Mouse (Mus musculus) forebrain, embryonic 14.5 days (tissue): Measurements from ENCODE around the gene Zfp449. TPM values are rescaled to one million over a fixed set of nuclear protein-coding genes. Genes with fewer than 3 reads are reported as not detected.
A peak's percentile ranks its signal among the peaks of the same experiment; 100 is the strongest.
"Not testable (repeated sequence)": the region's sequence is repeated elsewhere in the genome, so short reads cannot be mapped to it uniquely, and the experiment has no call there.

Experiments
- ATAC-seq: fragments of 200-750 bp; cut with Nextera tagmentation; 2 replicates; pipeline ENCODE4 v1.8.0; 2017; ENCODE audit warnings: mild to moderate bottlenecking, moderate library complexity
- DNase-seq: peaks from one replicate; pipeline ENCODE4 v3.0.0-alpha.2; 2015; ENCODE audit warnings: low spot score
- H3K27ac ChIP-seq: fragments of 300-500 bp; sonication (generic); 2 replicates; pipeline ENCODE4 v1.5.1; 2014; ENCODE audit warnings: low read depth, mild to moderate bottlenecking, control low read depth, low read length, moderate library complexity
- H3K27me3 ChIP-seq: fragments of 300-500 bp; sonication (generic); replicated peaks from 2 replicates; pipeline ENCODE4 v1.6.1; 2014; ENCODE audit warnings: low read length, control low read depth, mixed read lengths; ENCODE audit not compliant: control insufficient read depth, insufficient read depth
- H3K36me3 ChIP-seq: fragments of 300-500 bp; sonication (generic); 2 replicates; pipeline ENCODE4 v1.6.1; 2014; ENCODE audit warnings: low read length, control low read depth; ENCODE audit not compliant: control insufficient read depth, insufficient read depth
- H3K4me1 ChIP-seq: fragments of 300-500 bp; sonication (generic); 2 replicates; pipeline ENCODE4 v1.6.1; 2014; ENCODE audit warnings: antibody characterized with exemption, low read length, control low read depth; ENCODE audit not compliant: control insufficient read depth, insufficient read depth
- H3K4me2 ChIP-seq: fragments of 300-500 bp; sonication (generic); 2 replicates; pipeline ENCODE4 v1.6.1; 2014; ENCODE audit warnings: mild to moderate bottlenecking, control low read depth, low read length
- H3K4me3 ChIP-seq: fragments of 300-500 bp; sonication (generic); 2 replicates; pipeline ENCODE4 v1.5.1; 2014; ENCODE audit warnings: low read depth, low read length, control low read depth
- H3K9ac ChIP-seq: fragments of 300-500 bp; sonication (generic); 2 replicates; pipeline ENCODE4 v1.6.1; 2014; ENCODE audit warnings: mild to moderate bottlenecking, low read length, control low read depth, moderate library complexity
- H3K9me3 ChIP-seq: fragments of 300-500 bp; sonication (generic); replicated peaks from 2 replicates; pipeline ENCODE4 v1.6.1; 2016; ENCODE audit warnings: low read length, control low read depth, mixed read lengths; ENCODE audit not compliant: control insufficient read depth
- WGBS: fragments of 180-500 bp; shearing (Covaris S2); extraction: QIAGEN DNeasy Blood & Tissue Kit; methylation state at CpG from one replicate; pipeline ENCODE4 v1.1.7; 2014; 5-methylcytosine and 5-hydroxymethylcytosine counted together
- polyA plus RNA-seq: library from polyadenylated mRNA; unstranded; fragments of >200 nt; fragmentation: Nextera tagmentation; extraction: Ambion mirVana; gene quantifications from 2 replicates; pipeline ENCODE4 v1.2.1, GENCODE M21; 2014

Gene Zfp449
- polyA plus RNA-seq, 1 experiment from 2014 or later, result 3.6 TPM

GRCm38 (mm10) chrX:56374431-56375128 is 28.4 kb downstream of the Zfp449 start, which contains the start of gene Smim10l2a:
Gene Smim10l2a (plus strand): TSS chrX:56374586.
- H3K4me1 ChIP-seq, H3K9me3 ChIP-seq, H3K36me3 ChIP-seq, H3K27ac ChIP-seq, H3K27me3 ChIP-seq: not testable (repeated sequence)
- WGBS, result 29% methylated on average over 54 of the region's 56 CpGs
- peak; percentile 93 for ATAC-seq
- Histone ChIP-seq H3K9ac (peak within 1 kb of the TSS; percentile 55), H3K4me2 (peak within 1 kb of the TSS; percentile 53), H3K4me3 (peak within 1 kb of the TSS; percentile 40)
- DNase-seq, result peak; percentile 36

DNA sequence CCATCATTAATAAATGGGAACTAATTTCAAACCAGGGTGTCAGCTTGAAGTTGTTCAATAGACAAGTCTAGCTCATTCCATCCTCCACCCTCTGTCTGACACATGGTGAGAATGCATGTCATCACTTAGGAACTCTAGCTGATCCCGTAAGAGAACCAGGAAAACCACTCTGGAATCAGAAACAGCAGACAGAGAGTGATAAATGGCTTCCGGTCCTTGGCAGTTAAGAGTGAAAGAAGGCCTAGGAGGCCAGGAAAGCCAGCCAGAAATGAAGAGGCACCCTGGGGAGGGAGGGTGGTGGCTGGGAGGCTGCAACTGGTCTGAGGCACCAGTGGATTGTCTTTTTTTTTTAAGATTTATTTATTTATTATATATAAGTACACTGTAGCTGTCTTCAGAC is 34.7 kb downstream of the Zfp449 start:
- WGBS, result 86% methylated on average over 2 of the region's 2 CpGs
- H3K9me3 ChIP-seq, result no peaks in the 10 kb centered on the region
- no peak overlapping the region for H3K4me2 ChIP-seq
- no peak for DNase-seq
- no peak overlapping the region for H3K27ac ChIP-seq
- H3K4me1 ChIP-seq, result no peaks in the 10 kb centered on the region
- H3K36me3 ChIP-seq, result no peaks in the 10 kb centered on the region
- no peak overlapping the region for H3K4me3 ChIP-seq
- no peak overlapping the region for H3K9ac ChIP-seq
- ATAC-seq, result no peak
- H3K27me3 ChIP-seq, result no peaks in the 10 kb centered on the region

DNA sequence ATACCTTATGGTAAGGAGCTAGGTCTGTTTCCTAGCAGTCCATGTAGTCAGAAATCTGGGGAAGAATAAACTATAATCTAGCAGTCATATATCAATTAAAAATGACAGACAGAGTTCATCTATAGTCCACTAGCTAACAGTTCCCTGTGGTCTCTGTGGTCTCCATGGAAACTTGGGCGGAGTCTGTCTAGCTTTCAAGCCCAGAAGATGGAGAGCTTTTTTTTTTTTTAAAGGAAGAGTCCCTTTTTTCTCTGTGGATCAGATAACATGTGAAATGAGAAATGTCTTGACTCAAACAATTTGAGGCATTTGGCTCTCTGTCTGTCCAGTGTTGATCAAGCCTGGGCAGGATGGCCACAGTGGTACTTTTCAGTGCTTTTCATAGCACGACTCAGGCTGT is 37.9 kb downstream of the Zfp449 start:
- DNase-seq, result peak; percentile 16
- Histone ChIP-seq H3K4me2 (no peak overlapping the region), H3K9me3 (no peaks in the 10 kb centered on the region), H3K4me1 (no peaks in the 10 kb centered on the region), H3K4me3 (no peak overlapping the region), H3K9ac (no peak overlapping the region), H3K36me3 (no peaks in the 10 kb centered on the region), H3K27me3 (no peaks in the 10 kb centered on the region), H3K27ac (no peak overlapping the region)
- WGBS, result 87% methylated on average over 2 of the region's 2 CpGs
- ATAC-seq, result no peak

DNA sequence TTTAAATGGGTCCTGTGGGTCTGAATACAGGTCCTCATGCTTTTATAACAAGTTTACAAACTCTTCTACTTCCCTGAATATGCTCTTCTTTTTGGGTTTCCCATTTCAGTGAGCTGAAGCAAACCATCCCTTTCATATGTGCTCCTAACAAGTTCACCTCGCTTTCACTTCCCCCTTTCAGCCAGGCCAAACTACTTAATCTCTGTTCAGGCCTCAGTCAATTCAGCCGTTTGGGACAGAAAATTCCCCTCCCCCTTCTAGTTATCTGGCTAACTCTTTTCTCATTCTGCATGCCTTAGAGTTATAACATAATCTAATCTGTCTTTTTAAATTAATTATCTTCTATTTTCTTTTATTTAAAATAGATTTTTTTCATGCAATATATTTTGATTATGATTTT is 58.4 kb downstream of the Zfp449 start:
- Histone ChIP-seq H3K27ac (no peak overlapping the region), H3K4me2 (no peak overlapping the region), H3K4me3 (no peak overlapping the region), H3K27me3 (no peaks in the 10 kb centered on the region), H3K9me3 (no peaks in the 10 kb centered on the region), H3K4me1 (no peaks in the 10 kb centered on the region), H3K9ac (no peak overlapping the region), H3K36me3 (no peaks in the 10 kb centered on the region)
- ATAC-seq, result no peak
- WGBS, result 24% methylated on average over 2 of the region's 2 CpGs
- no peak for DNase-seq

GRCm38 (mm10) chrX:56405482-56405881 is 59.3 kb downstream of the Zfp449 start:
- ATAC-seq (no peak), DNase-seq (no peak)
- Histone ChIP-seq H3K9ac (no peak overlapping the region), H3K4me1 (no peaks in the 10 kb centered on the region), H3K9me3 (no peaks in the 10 kb centered on the region), H3K36me3 (no peaks in the 10 kb centered on the region), H3K4me2 (no peak overlapping the region), H3K27ac (no peak overlapping the region), H3K4me3 (no peak overlapping the region), H3K27me3 (no peaks in the 10 kb centered on the region)
- 62% methylated on average over 1 of the region's 1 CpGs for WGBS

DNA sequence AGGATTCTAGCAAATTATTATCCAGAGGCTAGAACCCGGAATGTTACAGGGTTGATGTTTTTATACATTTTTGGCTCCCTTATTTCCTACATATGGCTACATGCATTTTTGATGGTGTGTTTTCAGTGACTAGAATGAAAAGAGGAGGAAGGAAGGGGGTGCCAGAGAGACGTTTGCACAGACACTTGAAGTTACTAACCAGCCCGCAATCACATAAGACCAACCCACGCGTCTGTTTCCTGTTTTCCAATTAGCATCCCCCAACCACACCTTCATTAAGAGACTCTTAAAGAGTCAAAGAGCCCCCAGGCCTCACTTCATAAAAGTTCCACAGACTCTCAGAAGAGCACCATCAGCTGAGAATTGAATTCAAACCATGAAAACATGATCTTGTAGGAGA is 59.9 kb downstream of the Zfp449 start:
- no peak for ATAC-seq
- Histone ChIP-seq H3K9ac (no peak overlapping the region), H3K27ac (no peak overlapping the region), H3K36me3 (no peaks in the 10 kb centered on the region), H3K4me3 (no peak overlapping the region), H3K4me2 (no peak overlapping the region), H3K4me1 (no peaks in the 10 kb centered on the region), H3K27me3 (no peaks in the 10 kb centered on the region), H3K9me3 (no peaks in the 10 kb centered on the region)
- DNase-seq, result no peak
- WGBS, result 43% methylated on average over 5 of the region's 5 CpGs

Other genes starting within 250 kb of the Zfp449 start
- 0.31 and 0.39 TPM in 2 replicates for gene 3830403N18Rik, start 209.8 kb upstream of the Zfp449 start, polyA plus RNA-seq
- not detected in 2 replicates for gene Gm773, start 133.5 kb upstream of the Zfp449 start, polyA plus RNA-seq
- 9.7 and 12.9 TPM in 2 replicates for gene Smim10l2a, start 28.2 kb downstream of the Zfp449 start, polyA plus RNA-seq
- 2.3 and 3.1 TPM in 2 replicates for gene Gm2174, start 101.6 kb downstream of the Zfp449 start, polyA plus RNA-seq
- 16.3 and 17.1 TPM in 2 replicates for gene Ints6l, start 108.5 kb downstream of the Zfp449 start, polyA plus RNA-seq
- not detected in 2 replicates for gene Gm10477, start 178.3 kb downstream of the Zfp449 start, polyA plus RNA-seq
- gene Gm648, start 203.2 kb downstream of the Zfp449 start, polyA plus RNA-seq, result not detected in 2 replicates